Mouse (Mus musculus) ovary, postnatal 10 days (tissue): ENCODE measurements at regions not wholly inside any gene's neighbourhood (a gene's known extent, or its start where the extent isn't known, plus 50 kb on each side); places are given as distances from the start of the nearest gene placed in this dataset.

Experiments
- DNase-seq: peaks from one replicate; pipeline ENCODE4 v3.0.0; 2022; ENCODE audit warnings: low spot score

- no peak for DNase-seq
Observed at GRCm38 (mm10) chr13:44346636-44347035, 382.6 kb upstream of the Jarid2 start.

DNA sequence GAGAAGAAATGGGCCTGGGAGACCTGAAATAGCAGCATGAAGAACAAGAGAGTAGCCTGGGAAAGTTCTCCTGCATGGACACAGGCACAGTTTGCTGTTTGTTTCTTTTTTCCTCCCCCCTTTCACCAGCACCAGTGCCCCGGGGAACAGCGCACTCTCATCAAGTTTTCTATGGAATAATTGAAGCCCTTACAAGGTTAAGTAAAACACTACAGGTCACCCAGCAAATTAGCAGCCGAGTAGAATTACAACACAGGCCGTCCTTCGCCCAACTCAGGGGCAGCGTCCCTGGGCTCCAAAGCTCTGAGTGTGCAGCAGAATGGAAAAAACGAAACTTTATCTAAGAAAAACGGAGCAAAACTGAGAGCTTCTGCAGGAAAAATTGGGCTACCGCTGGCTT lies 381.6 kb upstream of the Jarid2 start:
- no peak for DNase-seq

GRCm38 (mm10) chr13:44353899-44354298 lies 375.4 kb upstream of the Jarid2 start:
- DNase-seq, result peak; percentile 10

DNA sequence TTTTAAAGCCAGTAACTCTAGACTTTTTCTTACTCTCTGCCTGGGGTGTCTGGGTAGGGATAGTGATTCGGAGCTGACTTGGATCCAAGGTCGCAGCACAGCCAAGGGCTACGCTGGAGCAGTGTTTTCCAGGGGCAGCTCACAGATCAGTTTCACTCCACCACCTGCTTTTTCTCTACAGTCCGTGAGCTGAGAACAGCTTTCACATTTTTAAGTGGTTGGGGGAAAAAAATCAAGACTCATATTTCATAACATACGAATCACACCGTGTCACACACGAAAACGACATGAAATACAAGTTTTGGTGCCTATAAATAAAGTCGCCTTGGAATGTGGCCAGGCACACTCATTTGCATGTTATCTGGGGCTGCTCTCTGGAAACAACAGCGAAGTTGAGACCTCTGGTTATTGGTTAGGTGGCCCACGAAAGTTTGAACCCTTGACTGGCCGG lies 373.5 kb upstream of the Jarid2 start:
- no peak for DNase-seq

DNA sequence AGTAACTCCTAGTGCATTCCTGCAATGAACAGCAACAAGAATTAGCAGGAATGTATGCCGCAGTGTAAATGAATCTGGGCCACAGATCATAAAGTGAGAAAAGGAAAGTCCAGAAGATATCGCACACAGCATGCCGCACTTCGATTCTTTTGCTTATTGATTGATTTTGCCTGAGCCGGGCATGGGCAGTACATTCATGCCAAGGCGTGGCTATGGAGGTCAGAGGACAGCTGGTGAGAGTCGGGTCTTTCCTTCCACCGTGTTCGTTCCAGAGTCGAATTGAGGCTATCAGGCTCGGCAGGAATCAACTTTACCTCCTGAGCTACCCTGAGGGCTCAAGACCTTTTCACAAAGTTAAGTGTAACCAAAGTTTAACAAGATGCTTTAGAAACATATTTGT lies 372.3 kb upstream of the Jarid2 start:
- no peak for DNase-seq

- no peak for DNase-seq
Observed at GRCm38 (mm10) chr13:44359344-44359743, 369.9 kb upstream of the Jarid2 start.

DNA sequence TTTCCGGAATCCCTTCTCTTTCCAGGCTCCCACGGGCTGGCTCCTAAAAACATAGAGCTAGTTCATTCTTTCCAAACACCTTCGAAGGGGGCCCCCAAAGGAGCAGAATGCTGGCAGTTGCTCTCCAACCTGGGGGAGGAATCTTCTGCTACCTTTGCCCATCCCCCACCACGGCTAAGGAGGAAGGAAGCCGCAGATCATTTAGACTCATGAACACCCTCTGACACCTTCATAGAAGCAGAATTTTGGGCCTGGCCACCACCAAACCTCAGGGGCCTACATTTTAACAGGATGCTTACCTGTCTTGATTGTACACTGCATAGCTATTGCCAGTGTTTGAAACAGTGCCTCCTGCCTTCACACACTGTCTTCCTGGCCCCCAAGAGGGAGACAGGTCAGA lies 369.3 kb upstream of the Jarid2 start:
- DNase-seq, result no peak

DNA sequence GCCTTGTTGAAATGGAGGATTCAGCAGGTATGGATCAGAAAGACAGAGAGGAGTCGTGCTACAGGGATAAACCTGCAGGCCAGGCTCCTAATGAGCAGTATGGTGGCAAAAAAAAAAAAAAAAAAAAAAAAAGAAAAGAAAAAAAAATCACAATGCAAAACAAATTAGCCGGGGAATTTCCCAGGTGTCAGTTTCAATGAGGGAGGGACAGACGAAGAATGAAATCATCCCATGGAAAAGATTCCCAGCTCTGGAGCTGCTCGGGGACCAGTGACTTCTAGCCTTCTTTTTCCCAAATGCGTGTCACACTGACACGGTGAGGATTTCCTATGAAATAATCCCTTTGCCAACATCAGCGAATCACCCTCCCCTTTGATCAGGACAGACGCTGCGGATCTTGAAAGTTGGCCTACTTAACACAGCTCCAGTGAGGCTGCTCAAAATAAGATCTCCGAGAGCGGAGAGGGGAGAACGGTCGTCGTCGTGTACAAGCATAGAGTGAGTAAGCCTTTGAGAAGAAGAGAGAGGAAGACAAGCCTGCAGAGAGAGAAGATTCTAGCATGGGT lies 368.5 kb upstream of the Jarid2 start:
- DNase-seq, result no peak

- no peak for DNase-seq
Observed at GRCm38 (mm10) chr13:44362293-44363005, 366.8 kb upstream of the Jarid2 start.

- no peak for DNase-seq
Observed at GRCm38 (mm10) chr13:44363016-44363415, 366.3 kb upstream of the Jarid2 start.

GRCm38 (mm10) chr13:44369301-44369700 lies 360.0 kb upstream of the Jarid2 start:
- DNase-seq, result no peak

DNA sequence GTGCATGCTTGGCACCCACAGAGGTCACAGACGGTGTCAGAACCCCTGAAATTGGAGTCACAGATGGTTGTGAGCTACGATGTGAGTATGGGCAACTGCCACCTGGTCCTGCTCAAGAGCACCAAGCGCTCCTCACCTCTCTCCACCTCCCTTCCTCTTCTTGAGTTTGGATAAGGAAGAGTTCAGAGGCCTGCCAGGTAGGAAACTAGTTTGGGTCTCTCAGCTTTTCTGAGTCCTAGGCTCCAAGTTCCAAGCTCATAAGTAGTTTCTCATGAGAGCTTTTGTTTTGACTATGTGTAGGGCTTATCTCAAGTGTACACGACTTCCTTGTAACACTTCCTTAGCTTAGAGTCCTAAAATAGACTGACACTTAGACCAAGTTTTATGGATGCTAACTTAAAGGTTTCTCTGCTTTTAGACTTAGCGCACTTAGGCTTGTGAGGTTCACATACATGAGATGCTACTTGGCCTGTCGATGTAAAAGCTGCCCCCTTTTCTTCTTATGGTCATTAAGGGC lies 356.9 kb upstream of the Jarid2 start:
- DNase-seq, result no peak

DNA sequence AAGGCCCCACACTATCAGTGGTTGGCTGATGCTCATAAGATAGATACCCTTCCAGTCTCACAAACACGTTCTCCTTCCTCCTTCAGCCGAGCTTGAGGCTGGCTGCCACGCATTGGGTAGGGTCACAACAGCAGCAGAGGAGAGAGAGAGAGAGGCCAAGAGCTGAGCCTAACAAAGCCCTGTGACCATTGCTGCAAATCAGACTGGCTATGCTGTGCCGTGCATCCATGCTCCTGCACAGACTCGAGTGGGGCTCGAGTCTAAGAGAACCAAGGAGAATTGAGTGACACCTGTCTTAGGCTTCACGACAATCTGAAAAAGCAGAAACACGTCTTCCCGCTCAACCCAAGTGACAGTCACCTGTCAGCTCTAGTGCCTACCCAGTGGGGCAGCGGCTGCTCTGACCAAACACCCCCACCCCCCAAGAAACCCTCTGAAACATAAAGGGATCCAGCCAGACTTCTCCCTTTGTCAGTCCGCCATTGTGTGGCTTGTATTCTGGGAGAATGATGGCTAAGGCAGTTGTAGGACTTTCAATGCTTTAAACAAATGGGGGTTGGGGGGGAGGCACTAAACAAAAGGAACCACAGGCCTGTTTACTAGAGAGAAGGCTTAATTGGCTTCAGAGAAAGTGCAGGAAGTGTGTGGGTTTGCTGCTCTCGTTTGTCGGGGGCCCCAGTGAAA lies 353.7 kb upstream of the Jarid2 start:
- DNase-seq, result no peak

DNA sequence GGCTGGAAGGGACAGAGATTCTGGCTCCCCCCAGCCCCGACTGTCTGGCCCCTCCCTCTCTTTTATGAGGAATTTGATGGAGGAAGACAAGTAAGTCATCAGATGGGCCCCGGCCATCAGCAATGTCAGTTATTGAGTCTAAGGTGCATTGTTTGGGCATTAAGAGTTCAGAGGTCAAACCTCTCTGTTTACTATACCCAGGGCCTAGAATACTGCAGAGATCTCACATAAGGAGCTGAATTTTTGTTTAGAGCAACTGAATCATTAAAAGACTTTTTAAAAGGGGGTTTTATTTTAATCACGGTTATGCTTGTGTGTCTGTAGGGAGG lies 353.1 kb upstream of the Jarid2 start:
- no peak for DNase-seq

- no peak for DNase-seq
Observed at GRCm38 (mm10) chr13:44381721-44382450, 347.4 kb upstream of the Jarid2 start.

GRCm38 (mm10) chr13:44383322-44383721 lies 346.0 kb upstream of the Jarid2 start:
- no peak for DNase-seq

DNA sequence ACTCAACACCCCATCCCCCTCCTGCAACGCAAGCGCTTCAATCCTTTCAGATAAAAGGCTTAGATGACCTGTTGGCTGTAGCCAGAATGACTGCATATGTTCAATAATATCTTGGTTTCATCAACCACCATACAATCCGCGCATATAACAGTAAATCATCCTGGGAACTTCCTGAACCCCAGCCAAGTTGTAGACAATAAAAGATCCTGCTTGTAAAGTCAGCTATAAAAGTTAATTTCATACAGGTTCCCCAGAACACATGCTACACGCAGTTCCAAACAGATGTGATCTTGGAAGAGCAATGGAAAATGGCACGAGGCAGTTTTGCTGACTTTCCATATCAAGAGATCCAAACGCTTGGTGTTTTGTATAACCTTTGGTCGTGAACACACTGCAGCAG lies 342.5 kb upstream of the Jarid2 start:
- no peak for DNase-seq

GRCm38 (mm10) chr13:44389696-44390095 lies 339.6 kb upstream of the Jarid2 start:
- no peak for DNase-seq

DNA sequence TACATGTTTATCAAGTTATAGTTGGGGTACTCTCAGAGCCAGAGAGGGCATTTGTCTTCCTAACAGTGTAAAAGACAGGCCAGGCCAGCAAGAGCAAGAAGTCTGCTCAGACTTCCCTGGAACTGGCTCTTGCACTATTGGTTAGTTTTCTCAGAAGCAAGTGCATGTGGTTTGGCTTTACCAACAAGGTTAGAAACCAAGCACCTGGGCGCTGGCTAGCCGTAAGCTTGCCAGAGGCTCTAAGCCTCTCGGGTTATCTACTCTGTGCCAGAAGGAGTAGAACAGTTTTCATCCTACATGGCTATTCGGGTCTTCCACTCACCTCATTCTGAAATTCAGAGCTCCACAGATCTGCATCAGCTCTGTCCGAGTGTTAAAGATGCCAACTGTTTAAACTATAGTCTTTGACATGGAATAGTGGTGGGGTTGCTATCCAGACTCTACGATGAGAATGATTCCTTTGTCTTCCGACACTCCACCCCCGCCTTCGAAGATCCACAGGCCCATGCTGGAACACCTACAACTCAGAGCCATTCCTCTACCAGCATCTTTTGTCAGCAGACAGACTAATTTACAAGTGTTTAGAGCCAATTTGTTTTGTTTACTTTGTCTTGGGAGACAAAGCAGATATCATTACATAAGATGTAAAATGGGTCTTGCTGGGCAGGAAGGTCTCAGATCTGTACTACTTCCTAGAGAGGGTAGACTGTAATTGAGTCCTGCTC lies 338.4 kb upstream of the Jarid2 start:
- DNase-seq, result no peak

DNA sequence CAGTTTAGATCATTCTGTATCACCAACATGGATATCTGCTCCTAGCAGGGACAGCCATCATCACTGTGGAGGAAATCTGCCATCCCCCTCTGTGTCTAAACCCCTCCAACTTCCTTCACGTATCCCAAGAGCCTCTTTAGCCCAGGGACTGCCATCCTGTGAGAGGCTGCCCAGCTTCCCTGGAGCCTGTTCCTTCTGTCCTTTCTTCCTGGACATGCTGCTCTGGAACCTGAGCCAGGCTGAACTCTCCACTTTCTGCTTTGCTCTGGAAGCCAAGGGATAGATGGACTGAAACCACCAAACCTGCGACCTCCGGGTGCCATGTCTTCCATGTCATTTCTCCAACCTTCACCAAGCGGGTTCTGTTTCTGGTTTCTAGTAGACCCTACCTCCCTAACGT lies 335.3 kb upstream of the Jarid2 start:
- DNase-seq, result no peak

GRCm38 (mm10) chr13:44398613-44399369 lies 330.5 kb upstream of the Jarid2 start:
- no peak for DNase-seq
